Mouse (Mus musculus) kidney, embryonic 14.5 days (tissue): Measurements from ENCODE around the gene Trmt13. TPM values are rescaled to one million over a fixed set of nuclear protein-coding genes. Genes with fewer than 3 reads are reported as not detected.
A peak's percentile ranks its signal among the peaks of the same experiment; 100 is the strongest.

Experiments used
- ATAC-seq: fragments of 200-750 bp; cut with Nextera tagmentation; 2 replicates; pipeline ENCODE4 v1.8.0; 2017; ENCODE audit warnings: moderate number of reproducible peaks, mild to moderate bottlenecking, moderate TSS enrichment, moderate library complexity; ENCODE audit not compliant: low FRiP score, low TSS enrichment
- H3K27ac ChIP-seq: fragments of 300-500 bp; sonication (generic); 2 replicates; pipeline ENCODE4 v1.5.1; 2014; ENCODE audit warnings: low read depth, mild to moderate bottlenecking, low read length, moderate library complexity, mixed read lengths
- H3K27me3 ChIP-seq: fragments of 300-500 bp; sonication (generic); 2 replicates; pipeline ENCODE4 v1.6.1; 2014; ENCODE audit warnings: mild to moderate bottlenecking, low read length; ENCODE audit not compliant: control insufficient read depth, insufficient read depth
- H3K36me3 ChIP-seq: fragments of 300-500 bp; sonication (generic); 2 replicates; pipeline ENCODE4 v1.6.1; 2014; ENCODE audit warnings: low read length, mixed read lengths; ENCODE audit not compliant: control insufficient read depth, insufficient read depth
- H3K4me1 ChIP-seq: fragments of 300-500 bp; sonication (generic); 2 replicates; pipeline ENCODE4 v1.6.1; 2014; ENCODE audit warnings: low read length, mixed read lengths; ENCODE audit not compliant: control insufficient read depth, insufficient read depth
- H3K4me2 ChIP-seq: fragments of 300-500 bp; sonication (generic); replicated peaks from 2 replicates; pipeline ENCODE4 v1.6.1; 2014; ENCODE audit warnings: low read depth, mild to moderate bottlenecking, low read length
- H3K4me3 ChIP-seq: fragments of 300-500 bp; sonication (generic); 2 replicates; pipeline ENCODE4 v1.5.1; 2014; ENCODE audit warnings: mild to moderate bottlenecking, low read length
- H3K9ac ChIP-seq: fragments of 300-500 bp; sonication (generic); 2 replicates; pipeline ENCODE4 v1.6.1; 2014; ENCODE audit warnings: low read depth, mild to moderate bottlenecking, low read length, moderate library complexity
- H3K9me3 ChIP-seq: fragments of 300-500 bp; sonication (generic); 2 replicates; pipeline ENCODE4 v1.6.1; 2016; ENCODE audit warnings: low read length; ENCODE audit not compliant: control insufficient read depth
- WGBS: fragments of 180-500 bp; shearing (Covaris S2); extraction: QIAGEN DNeasy Blood & Tissue Kit; methylation state at CpG from one replicate; pipeline ENCODE4 v1.1.7; 2014; 5-methylcytosine and 5-hydroxymethylcytosine counted together
- polyA plus RNA-seq: library from polyadenylated mRNA; unstranded; fragments of >200 nt; fragmentation: Nextera tagmentation; extraction: Ambion mirVana; gene quantifications from 2 replicates; pipeline ENCODE4 v1.2.1, GENCODE M21; 2014

The Trmt13 gene
- polyA plus RNA-seq, 1 experiment from 2014 or later: 28.7 TPM

- Histone ChIP-seq H3K9me3 (no peaks in the 10 kb centered on the region), H3K4me2 (no peak overlapping the region), H3K9ac (no peak overlapping the region), H3K36me3 (peaks cover 38% of the 10 kb centered on the region), H3K4me3 (no peak overlapping the region), H3K4me1 (no peaks in the 10 kb centered on the region), H3K27ac (no peak overlapping the region), H3K27me3 (no peaks in the 10 kb centered on the region)
- 92% methylated on average over 8 of the region's 8 CpGs for WGBS
- no peak for ATAC-seq
Measured at GRCm38 (mm10) chr3:116615318-116616068, 1.1 kb upstream of the Trmt13 start.

DNA sequence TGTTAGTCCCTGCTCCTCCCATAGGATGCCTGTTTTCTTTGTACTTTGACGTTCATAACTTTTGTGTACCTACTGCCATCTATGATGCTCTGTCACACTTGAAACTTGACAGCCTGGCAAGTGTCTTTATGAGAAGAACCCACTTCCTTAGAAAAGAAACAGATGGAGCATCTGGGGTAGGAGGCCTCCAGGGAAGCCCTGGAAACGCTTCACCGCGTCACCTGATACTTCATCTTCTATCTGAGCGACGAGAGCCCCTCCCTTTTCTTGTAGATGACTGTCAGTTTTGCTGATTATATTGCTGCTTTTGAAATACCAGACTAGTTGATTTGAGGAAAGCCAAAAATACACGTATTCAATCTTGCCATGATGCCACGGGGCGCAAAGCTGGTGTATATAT, 9.8 kb downstream of the Trmt13 start:
- Histone ChIP-seq H3K27me3 (no peaks in the 10 kb centered on the region), H3K27ac (no peak overlapping the region), H3K9me3 (no peaks in the 10 kb centered on the region), H3K9ac (no peak overlapping the region), H3K4me3 (no peak overlapping the region), H3K36me3 (peaks cover 23% of the 10 kb centered on the region), H3K4me2 (no peak overlapping the region), H3K4me1 (no peaks in the 10 kb centered on the region)
- ATAC-seq: no peak
- 72% methylated on average over 9 of the region's 9 CpGs for WGBS

DNA sequence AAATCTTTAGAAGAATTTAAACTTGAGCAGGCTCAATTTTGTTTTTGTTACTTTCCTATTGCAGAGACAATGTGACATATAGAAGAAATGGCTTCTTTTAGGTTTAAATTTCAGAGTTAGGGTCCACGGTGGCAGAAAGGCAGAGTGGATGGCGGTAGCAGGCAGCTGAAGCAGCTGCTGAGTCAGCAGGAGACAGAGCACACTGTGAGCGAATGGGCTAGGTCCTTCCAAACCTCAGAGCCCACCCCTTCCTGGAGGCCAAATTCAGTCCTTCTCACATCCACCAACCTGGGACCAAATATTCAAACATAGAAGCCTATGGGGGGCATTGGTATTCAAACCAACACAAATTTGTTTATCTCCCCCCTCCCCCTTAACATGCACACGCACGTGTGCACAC, 12.6 kb downstream of the Trmt13 start:
- ATAC-seq: no peak
- Histone ChIP-seq H3K4me1 (no peaks in the 10 kb centered on the region), H3K27me3 (no peaks in the 10 kb centered on the region), H3K4me3 (no peak overlapping the region), H3K4me2 (no peak overlapping the region), H3K27ac (no peak overlapping the region), H3K9ac (no peak overlapping the region), H3K9me3 (no peaks in the 10 kb centered on the region), H3K36me3 (peaks cover 6% of the 10 kb centered on the region; the same call in 1 of the 2 replicates)
- WGBS: 90% methylated on average over 5 of the region's 5 CpGs

DNA sequence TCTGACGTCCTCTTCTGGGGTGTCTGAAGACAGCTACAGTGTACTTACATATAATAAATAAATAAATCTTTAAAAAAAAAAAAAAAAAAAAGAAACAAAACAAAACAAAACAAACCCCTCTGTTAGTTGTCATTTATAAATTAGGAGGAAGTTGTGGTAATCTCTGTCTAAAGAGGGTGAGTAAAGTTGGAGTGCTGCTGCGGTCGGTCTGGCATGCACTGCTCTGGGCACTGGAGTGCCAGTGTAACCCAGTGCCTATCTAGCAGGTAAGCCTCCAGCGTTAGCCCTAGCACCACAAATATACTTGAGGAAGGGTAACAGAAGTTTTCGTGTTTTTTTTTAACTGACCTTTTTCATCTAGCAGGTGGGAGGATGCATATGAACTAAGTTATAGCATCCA, 13.4 kb downstream of the Trmt13 start:
- Histone ChIP-seq H3K4me2 (no peak overlapping the region), H3K36me3 (peaks cover 6% of the 10 kb centered on the region; the same call in 1 of the 2 replicates), H3K9ac (no peak overlapping the region), H3K27ac (no peak overlapping the region), H3K27me3 (no peaks in the 10 kb centered on the region), H3K9me3 (no peaks in the 10 kb centered on the region), H3K4me3 (no peak overlapping the region), H3K4me1 (no peaks in the 10 kb centered on the region)
- ATAC-seq: no peak
- WGBS: 91% methylated on average over 5 of the region's 5 CpGs

- 92% methylated on average over 2 of the region's 2 CpGs for WGBS
- ATAC-seq: no peak
- H3K4me2 ChIP-seq: no peak overlapping the region
- H3K9ac ChIP-seq: no peak overlapping the region
- H3K4me3 ChIP-seq: no peak overlapping the region
- H3K36me3 ChIP-seq: peaks cover 6% of the 10 kb centered on the region; the same call in 1 of the 2 replicates
- no peak overlapping the region for H3K27ac ChIP-seq
- H3K27me3 ChIP-seq: no peaks in the 10 kb centered on the region
- no peaks in the 10 kb centered on the region for H3K9me3 ChIP-seq
- H3K4me1 ChIP-seq: no peaks in the 10 kb centered on the region
Measured at GRCm38 (mm10) chr3:116599705-116600104, 14.7 kb downstream of the Trmt13 start.

- Histone ChIP-seq H3K9ac (peak overlapping the region; percentile 78), H3K27ac (no peak overlapping the region), H3K4me3 (peak overlapping the region; percentile 64), H3K27me3 (no peaks in the 10 kb centered on the region), H3K4me2 (peak overlapping the region; percentile 75), H3K36me3 (peaks cover 12% of the 10 kb centered on the region), H3K4me1 (peaks cover 6% of the 10 kb centered on the region; the same call in 1 of the 2 replicates), H3K9me3 (no peaks in the 10 kb centered on the region)
- WGBS: 8% methylated on average over 10 of the region's 10 CpGs
- ATAC-seq: no peak
Measured at GRCm38 (mm10) chr3:116595603-116595991, 18.8 kb downstream of the Trmt13 start.

GRCm38 (mm10) chr3:116594728-116595602, 19.4 kb downstream of the Trmt13 start, which contains the start of gene Sass6:
Gene Sass6 (plus strand): TSS chr3:116594982.
- ATAC-seq: peak; percentile 98
- WGBS: under 1% methylated on average over 65 of the region's 65 CpGs
- peaks cover 6% of the 10 kb centered on the region; the same call in 1 of the 2 replicates for H3K4me1 ChIP-seq
- H3K27me3 ChIP-seq: no peaks in the 10 kb centered on the region
- peak within 1 kb of the TSS; percentile 64 for H3K4me3 ChIP-seq
- H3K36me3 ChIP-seq: peaks cover 18% of the 10 kb centered on the region
- no peaks in the 10 kb centered on the region for H3K9me3 ChIP-seq
- peak within 1 kb of the TSS; percentile 85 for H3K27ac ChIP-seq
- H3K9ac ChIP-seq: peak within 1 kb of the TSS; percentile 78
- H3K4me2 ChIP-seq: peak within 1 kb of the TSS; percentile 75

- Histone ChIP-seq H3K9me3 (no peaks in the 10 kb centered on the region), H3K9ac (peak overlapping the region; percentile 78), H3K4me2 (peak overlapping the region; percentile 75), H3K27me3 (no peaks in the 10 kb centered on the region), H3K4me1 (peaks cover 6% of the 10 kb centered on the region; the same call in 1 of the 2 replicates), H3K27ac (peak overlapping the region; percentile 85), H3K4me3 (peak overlapping the region; percentile 64), H3K36me3 (peaks cover 26% of the 10 kb centered on the region)
- peak; percentile 68 for ATAC-seq
- WGBS: 2% methylated on average over 22 of the region's 22 CpGs
Measured at GRCm38 (mm10) chr3:116594076-116594727, 20.2 kb downstream of the Trmt13 start.
